Mouse (Mus musculus) midbrain, embryonic 16.5 days (tissue): ENCODE results near the gene Prm3. TPM values are rescaled to one million over a fixed set of nuclear protein-coding genes. Genes with fewer than 3 reads are reported as not detected.

Experiments used
- ATAC-seq: fragments of 200-750 bp; cut with Nextera tagmentation; 2 replicates; pipeline ENCODE4 v1.8.0; 2017; ENCODE audit warnings: moderate TSS enrichment
- H3K27ac ChIP-seq: fragments of 300-500 bp; sonication (generic); 2 replicates; pipeline ENCODE4 v1.5.1; 2014; ENCODE audit warnings: mild to moderate bottlenecking, low read length, mixed read lengths
- H3K27me3 ChIP-seq: fragments of 300-500 bp; sonication (generic); 2 replicates; pipeline ENCODE4 v1.6.1; 2014; ENCODE audit warnings: low read depth, low read length, mixed read lengths; ENCODE audit not compliant: control insufficient read depth, insufficient read depth
- H3K36me3 ChIP-seq: fragments of 300-500 bp; sonication (generic); 2 replicates; pipeline ENCODE4 v1.6.1; 2014; ENCODE audit warnings: mild to moderate bottlenecking, low read length, moderate library complexity, mixed read lengths; ENCODE audit not compliant: control insufficient read depth, insufficient read depth
- H3K4me1 ChIP-seq: fragments of 300-500 bp; sonication (generic); 2 replicates; pipeline ENCODE4 v1.6.1; 2014; ENCODE audit warnings: mild to moderate bottlenecking, low read length, mixed read lengths; ENCODE audit not compliant: control insufficient read depth, insufficient read depth
- H3K4me2 ChIP-seq: fragments of 300-500 bp; sonication (generic); 2 replicates; pipeline ENCODE4 v1.6.1; 2014; ENCODE audit warnings: mild to moderate bottlenecking, low read length, mixed read lengths
- H3K4me3 ChIP-seq: fragments of 300-500 bp; sonication (generic); 2 replicates; pipeline ENCODE4 v1.5.1; 2014; ENCODE audit warnings: low read depth, mild to moderate bottlenecking, low read length, moderate library complexity, mixed read lengths
- H3K9ac ChIP-seq: fragments of 300-500 bp; sonication (generic); 2 replicates; pipeline ENCODE4 v1.6.1; 2014; ENCODE audit warnings: low read depth, low read length, mixed read lengths
- H3K9me3 ChIP-seq: fragments of 300-500 bp; sonication (generic); replicated peaks from 2 replicates; pipeline ENCODE4 v1.6.1; 2014; ENCODE audit warnings: mild to moderate bottlenecking, low read length, mixed read lengths; ENCODE audit not compliant: control insufficient read depth, poor library complexity, severe bottlenecking
- WGBS: fragments of 180-500 bp; shearing (Covaris S2); extraction: QIAGEN DNeasy Blood & Tissue Kit; methylation state at CpG from one replicate; pipeline ENCODE4 v1.1.7; 2014; 5-methylcytosine and 5-hydroxymethylcytosine counted together
- polyA plus RNA-seq: library from polyadenylated mRNA; unstranded; fragments of >200 nt; fragmentation: Nextera tagmentation; extraction: Ambion mirVana; gene quantifications from 2 replicates; pipeline ENCODE4 v1.2.1, GENCODE M21; 2015

Prm3 gene
- polyA plus RNA-seq, 1 experiment from 2014 or later: not detected

DNA sequence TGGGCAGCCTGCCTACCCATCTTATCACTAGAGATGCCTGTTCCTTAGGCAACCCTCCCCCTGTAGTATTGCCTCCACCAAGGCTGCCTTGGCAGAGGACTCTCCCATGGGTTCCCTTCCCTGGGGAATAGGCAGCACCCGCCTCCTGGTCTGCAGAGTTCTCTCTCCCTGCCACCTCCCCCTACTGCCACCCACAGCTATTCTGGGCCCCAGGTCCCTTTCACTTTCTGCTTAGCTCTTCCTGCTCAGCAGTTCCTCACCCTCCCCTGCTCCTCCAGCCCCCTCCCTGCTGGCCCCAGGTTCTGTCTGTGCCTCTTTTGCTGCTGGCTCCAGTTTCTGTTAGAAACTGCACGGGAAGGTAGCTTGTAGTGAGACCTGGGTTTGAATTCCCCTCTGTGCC lies 21.1 kb downstream of the Prm3 start:
- no peaks in the 10 kb centered on the region for H3K4me1 ChIP-seq
- no peaks in the 10 kb centered on the region for H3K36me3 ChIP-seq
- H3K4me3 ChIP-seq: no peak overlapping the region
- H3K9ac ChIP-seq: no peak overlapping the region
- no peak for ATAC-seq
- 32% methylated on average over 2 of the region's 2 CpGs for WGBS
- H3K9me3 ChIP-seq: no peaks in the 10 kb centered on the region
- H3K27ac ChIP-seq: no peak overlapping the region
- no peaks in the 10 kb centered on the region for H3K27me3 ChIP-seq
- no peak overlapping the region for H3K4me2 ChIP-seq

DNA sequence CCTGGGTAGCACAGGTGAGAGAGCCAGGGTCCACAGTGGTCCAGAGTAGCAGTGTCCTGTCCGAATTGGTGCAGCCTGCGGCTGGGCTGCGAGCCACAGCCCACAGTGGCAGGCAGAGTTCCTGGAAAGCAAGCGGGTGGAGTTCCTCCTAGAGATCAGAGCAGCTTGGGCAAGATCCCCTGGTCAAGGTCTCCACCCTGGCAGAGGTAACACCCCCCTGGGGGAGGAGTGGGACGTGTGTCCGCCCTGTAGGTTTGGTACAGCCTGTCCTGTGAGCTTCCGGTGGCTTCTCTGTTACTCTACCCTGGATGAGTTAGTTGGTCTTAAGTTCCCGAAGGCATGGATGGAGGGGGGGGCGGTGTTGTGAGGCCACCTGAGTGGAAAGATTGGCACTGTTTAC lies 21.9 kb downstream of the Prm3 start:
- 75% methylated on average over 9 of the region's 9 CpGs for WGBS

DNA sequence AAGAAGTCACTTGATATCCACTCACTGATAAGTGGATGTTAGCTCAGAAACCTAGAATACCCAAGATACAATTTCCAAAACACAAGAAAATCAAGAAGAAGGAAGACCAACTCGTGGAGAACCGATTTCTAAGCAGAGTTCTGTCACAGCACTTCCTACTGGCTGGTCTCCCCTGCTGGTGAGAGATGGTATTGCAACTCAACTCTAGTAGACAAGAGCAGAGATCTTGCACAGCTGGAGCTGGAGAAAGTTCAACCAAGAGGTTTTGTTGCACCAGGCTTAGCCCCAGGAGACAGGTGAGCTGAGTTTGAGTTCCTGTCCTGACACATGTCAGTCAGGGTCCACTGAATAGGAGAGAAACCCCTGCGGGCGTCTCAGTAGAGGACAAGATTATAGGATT lies 23.6 kb downstream of the Prm3 start:
- H3K27me3 ChIP-seq: no peaks in the 10 kb centered on the region
- 42% methylated on average over 4 of the region's 4 CpGs for WGBS
- no peak overlapping the region for H3K27ac ChIP-seq
- H3K9ac ChIP-seq: no peak overlapping the region
- H3K4me1 ChIP-seq: no peaks in the 10 kb centered on the region
- no peaks in the 10 kb centered on the region for H3K9me3 ChIP-seq
- no peak overlapping the region for H3K4me2 ChIP-seq
- ATAC-seq: no peak
- H3K4me3 ChIP-seq: no peak overlapping the region
- H3K36me3 ChIP-seq: no peaks in the 10 kb centered on the region

More for the DNA sequence above, 21.9 kb downstream of the Prm3 start:
- Histone ChIP-seq H3K4me2 (no peak overlapping the region), H3K9ac (no peak overlapping the region), H3K27me3 (no peaks in the 10 kb centered on the region), H3K9me3 (no peaks in the 10 kb centered on the region), H3K27ac (no peak overlapping the region), H3K4me3 (no peak overlapping the region), H3K36me3 (no peaks in the 10 kb centered on the region), H3K4me1 (no peaks in the 10 kb centered on the region)
- ATAC-seq: no peak

DNA sequence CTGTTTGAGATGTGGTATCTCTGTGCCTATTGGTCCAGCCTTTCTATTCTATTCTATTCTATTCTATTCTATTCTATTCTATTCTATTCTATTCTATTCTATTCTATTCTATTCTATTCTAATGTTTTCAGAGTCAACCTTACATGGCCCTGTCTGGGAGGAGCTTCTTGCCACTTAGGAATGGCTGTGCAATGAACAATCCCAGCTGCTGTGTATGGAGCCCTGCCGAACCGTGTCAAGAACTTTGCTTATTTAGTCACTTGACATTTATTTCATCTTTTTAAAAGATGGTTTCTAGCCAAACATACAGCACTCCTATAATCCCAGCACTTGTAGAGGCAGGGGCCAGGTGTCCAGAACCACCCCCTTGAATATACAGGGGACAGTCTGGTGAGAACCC lies 26.4 kb downstream of the Prm3 start:
- H3K9me3 ChIP-seq: no peaks in the 10 kb centered on the region
- no peak overlapping the region for H3K9ac ChIP-seq
- H3K27ac ChIP-seq: no peak overlapping the region
- H3K4me3 ChIP-seq: no peak overlapping the region
- ATAC-seq: no peak
- H3K36me3 ChIP-seq: no peaks in the 10 kb centered on the region
- WGBS: 65% methylated on average over 2 of the region's 2 CpGs
- no peaks in the 10 kb centered on the region for H3K27me3 ChIP-seq
- no peaks in the 10 kb centered on the region for H3K4me1 ChIP-seq
- H3K4me2 ChIP-seq: no peak overlapping the region

DNA sequence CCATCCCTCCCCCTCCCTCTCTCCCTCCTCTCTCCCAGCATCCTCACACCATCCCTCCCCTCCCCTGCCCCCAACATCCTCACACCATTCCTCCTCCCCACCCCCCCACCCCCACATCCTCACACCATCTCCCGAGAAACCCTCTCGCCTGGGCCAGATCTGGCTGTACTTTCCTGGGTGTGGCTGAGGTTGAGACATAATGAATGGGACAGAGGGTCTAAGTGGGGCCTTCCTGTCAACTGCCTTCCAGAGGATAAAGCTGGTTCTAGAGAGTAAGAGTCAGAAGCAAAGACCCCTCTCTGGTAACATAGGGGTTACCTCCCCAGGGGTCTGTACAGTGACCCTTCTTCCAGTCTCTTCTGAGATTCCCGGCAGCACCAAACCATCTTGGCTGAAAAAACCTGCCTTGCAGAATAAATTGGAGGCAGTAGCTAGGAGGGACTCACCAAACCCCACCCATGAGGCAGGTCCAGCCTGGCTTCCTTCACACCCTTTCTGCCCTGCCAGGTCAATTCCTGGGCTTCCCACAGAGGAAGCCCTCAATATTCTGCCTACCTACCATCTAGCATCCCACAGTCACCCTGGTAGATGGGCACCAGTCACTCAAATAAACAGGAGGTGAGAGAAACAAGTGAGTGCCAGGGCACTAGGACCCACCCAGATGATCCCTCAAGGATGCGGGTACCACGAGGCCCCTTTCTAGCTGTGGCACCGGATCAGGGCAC lies 27.0 kb downstream of the Prm3 start:
- WGBS: 76% methylated on average over 6 of the region's 6 CpGs
- Histone ChIP-seq H3K9me3 (no peaks in the 10 kb centered on the region), H3K4me1 (no peaks in the 10 kb centered on the region), H3K27ac (no peak overlapping the region), H3K36me3 (no peaks in the 10 kb centered on the region), H3K9ac (no peak overlapping the region), H3K4me2 (no peak overlapping the region), H3K4me3 (no peak overlapping the region), H3K27me3 (no peaks in the 10 kb centered on the region)
- no peak for ATAC-seq

DNA sequence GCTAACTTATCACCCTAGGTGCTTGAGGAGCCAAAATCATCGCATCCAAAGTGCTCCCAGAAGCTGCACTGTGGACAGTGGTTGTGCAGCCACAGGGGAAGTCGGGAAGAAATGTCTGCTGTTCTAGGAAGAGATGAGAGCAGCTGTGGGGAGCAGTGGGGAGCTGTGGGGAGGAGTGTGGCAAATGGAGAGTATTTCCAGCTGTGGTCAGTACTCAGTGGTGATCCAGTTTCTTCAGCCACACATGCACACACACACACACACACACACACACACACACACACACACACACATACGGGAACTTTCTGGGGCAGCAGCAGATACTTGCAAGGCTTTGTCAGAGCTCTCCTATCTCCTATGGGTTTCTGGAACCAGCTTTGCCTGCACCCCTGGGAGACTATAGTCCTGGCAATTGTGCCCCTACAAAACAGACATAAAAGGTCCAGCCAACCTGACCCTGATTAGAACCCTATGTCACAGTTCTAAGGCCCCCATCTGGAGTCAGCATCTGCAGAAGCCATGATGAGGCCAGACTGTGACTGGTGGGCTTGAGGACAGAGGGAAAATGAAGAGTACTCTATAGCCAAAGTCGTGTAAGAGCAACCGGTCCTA lies 28.0 kb downstream of the Prm3 start:
- ATAC-seq: no peak
- no peaks in the 10 kb centered on the region for H3K27me3 ChIP-seq
- WGBS: 77% methylated on average over 5 of the region's 5 CpGs
- H3K4me3 ChIP-seq: no peak overlapping the region
- H3K4me2 ChIP-seq: no peak overlapping the region
- H3K4me1 ChIP-seq: no peaks in the 10 kb centered on the region
- no peak overlapping the region for H3K27ac ChIP-seq
- no peaks in the 10 kb centered on the region for H3K9me3 ChIP-seq
- no peaks in the 10 kb centered on the region for H3K36me3 ChIP-seq
- no peak overlapping the region for H3K9ac ChIP-seq

DNA sequence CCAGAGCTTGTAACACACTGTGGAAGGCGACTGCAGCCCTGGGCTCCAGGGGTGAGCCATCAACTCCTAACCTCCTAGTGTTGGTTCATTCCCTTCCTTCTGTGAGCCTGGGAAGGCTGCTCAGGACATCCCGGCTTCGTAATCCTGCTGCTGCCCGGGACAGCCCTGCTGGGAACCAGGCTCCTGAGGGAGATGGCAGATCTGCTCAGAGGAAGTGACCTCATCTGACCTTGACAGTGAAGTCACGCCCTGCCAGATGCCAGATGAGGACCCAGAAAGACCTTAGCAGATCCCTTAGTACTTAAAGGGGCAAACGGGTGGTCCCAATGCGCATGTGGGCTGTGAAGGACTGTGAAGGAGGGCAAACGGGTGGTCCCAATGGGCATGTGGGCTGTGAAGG lies 29.5 kb downstream of the Prm3 start:
- no peaks in the 10 kb centered on the region for H3K4me1 ChIP-seq
- H3K36me3 ChIP-seq: no peaks in the 10 kb centered on the region
- H3K4me3 ChIP-seq: no peak overlapping the region
- WGBS: 76% methylated on average over 8 of the region's 8 CpGs
- no peak overlapping the region for H3K9ac ChIP-seq
- no peak overlapping the region for H3K27ac ChIP-seq
- no peaks in the 10 kb centered on the region for H3K27me3 ChIP-seq
- H3K9me3 ChIP-seq: no peaks in the 10 kb centered on the region
- ATAC-seq: no peak
- no peak overlapping the region for H3K4me2 ChIP-seq

DNA sequence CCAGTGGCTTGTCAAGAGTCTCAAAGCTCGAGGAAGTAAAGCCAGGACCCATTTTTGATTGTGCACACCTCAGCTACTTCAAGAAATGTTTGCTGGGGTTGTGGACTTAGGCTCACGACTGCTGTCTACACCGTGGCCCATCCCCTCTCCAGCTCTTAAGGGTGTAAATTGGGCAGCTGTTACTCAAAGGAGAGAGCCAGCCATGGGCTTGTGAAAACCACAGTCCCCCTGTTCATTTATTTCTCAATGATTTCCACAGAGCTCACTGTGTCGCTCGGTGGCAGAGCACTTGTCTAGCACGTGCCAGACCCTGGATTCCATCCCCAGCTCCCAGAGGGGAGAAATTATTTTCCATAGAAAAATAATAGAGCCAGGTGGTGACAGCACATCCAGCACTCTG lies 34.5 kb downstream of the Prm3 start:
- WGBS: 75% methylated on average over 6 of the region's 6 CpGs
- no peak overlapping the region for H3K27ac ChIP-seq
- H3K9me3 ChIP-seq: no peaks in the 10 kb centered on the region
- H3K27me3 ChIP-seq: no peaks in the 10 kb centered on the region
- no peak overlapping the region for H3K9ac ChIP-seq
- no peaks in the 10 kb centered on the region for H3K36me3 ChIP-seq
- no peak overlapping the region for H3K4me3 ChIP-seq
- no peaks in the 10 kb centered on the region for H3K4me1 ChIP-seq
- H3K4me2 ChIP-seq: no peak overlapping the region
- no peak for ATAC-seq

DNA sequence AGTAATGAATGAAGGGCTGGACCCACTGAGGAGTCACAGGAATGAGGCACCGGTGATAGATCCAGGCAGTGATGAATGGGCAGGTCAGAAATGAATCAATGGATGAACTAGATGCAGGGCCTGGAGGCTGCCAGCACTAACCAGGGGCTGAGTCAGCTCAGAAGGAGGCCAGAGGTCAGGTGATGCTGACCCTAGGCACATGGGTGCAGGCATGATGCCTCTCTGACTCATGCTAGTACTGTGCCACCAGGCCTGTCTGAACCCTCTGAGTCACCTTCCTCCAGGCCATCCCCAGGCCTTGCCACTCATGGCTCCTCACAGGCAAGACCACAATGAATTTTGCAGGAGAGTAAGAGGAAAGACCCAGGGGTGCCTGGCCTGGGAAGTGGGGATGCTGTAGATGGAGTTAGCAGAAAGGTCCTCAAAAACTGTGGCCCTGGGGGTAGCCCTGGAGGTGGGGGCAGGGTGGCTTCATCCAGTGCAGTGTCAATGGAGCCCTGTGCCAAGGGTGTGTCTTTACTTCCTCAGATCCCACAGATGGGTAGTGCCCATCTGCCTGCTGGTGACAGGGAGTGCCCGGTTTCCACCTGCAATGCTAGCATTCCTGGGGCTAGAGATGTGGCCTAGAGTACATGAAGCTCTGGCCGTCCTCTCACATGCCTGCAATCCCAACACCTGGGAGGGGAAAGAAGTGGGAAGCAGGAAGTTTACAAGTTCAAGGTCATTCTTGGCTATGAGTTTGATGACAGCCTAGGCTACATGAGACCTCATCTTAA lies 36.0 kb downstream of the Prm3 start:
- H3K27ac ChIP-seq: no peak overlapping the region
- no peaks in the 10 kb centered on the region for H3K36me3 ChIP-seq
- ATAC-seq: no peak
- H3K4me2 ChIP-seq: no peak overlapping the region
- WGBS: 93% methylated on average over 3 of the region's 3 CpGs
- H3K27me3 ChIP-seq: no peaks in the 10 kb centered on the region
- no peak overlapping the region for H3K9ac ChIP-seq
- H3K4me3 ChIP-seq: no peak overlapping the region
- H3K4me1 ChIP-seq: no peaks in the 10 kb centered on the region
- H3K9me3 ChIP-seq: no peaks in the 10 kb centered on the region
